Comparison of ENCODE assay signal across 8 mouse cellular contexts in genomic region chr16:89960904-89961303, GRCm38 (mm10).
DNase-seq lines count a peak whose midpoint lies in the region; ATAC-seq lines count a peak whose summit lies in the region.
"Had no signal": no experiment of that assay in that cellular context is flagged by ENCODE, and none has a peak within 500 bp of the region (broad histone marks: within the 10 kb centered on the region; RNA-seq: fewer than 3 reads in every experiment).

No protein-coding gene starts in this region.

- peaks cover 3% of the 10 kb centered on the region; the same call in 1 of the 2 replicates for H3K27me3 ChIP-seq in forebrain, embryonic 12.5 days
- no peaks in the 10 kb centered on the region for H3K27me3 ChIP-seq in neural tube, embryonic 14.5 days (ENCODE audit: control insufficient read depth, insufficient read depth, low read length)

- peak overlapping the region; percentile 61; the same call in 1 of the 2 replicates for H3K9ac ChIP-seq in forebrain, embryonic 12.5 days
- no peak overlapping the region for H3K9ac ChIP-seq in neural tube, embryonic 14.5 days (replicated peaks; ENCODE audit: low read depth, low read length)

- no peak for ATAC-seq in forebrain, embryonic 12.5 days (ENCODE audit: low FRiP score)
- ATAC-seq in neural tube, embryonic 14.5 days (ENCODE audit: low read depth), result no peak
- ATAC-seq: activated CD4-positive, CD25-positive, alpha-beta regulatory T cell, adult 4 months had no signal

- no peak overlapping the region for H3K27ac ChIP-seq in forebrain, embryonic 12.5 days
- no peak overlapping the region for H3K27ac ChIP-seq in neural tube, embryonic 14.5 days (ENCODE audit: low read depth, low read length)

- peaks cover 5% of the 10 kb centered on the region for H3K36me3 ChIP-seq in forebrain, embryonic 12.5 days (replicated peaks)
- no peaks in the 10 kb centered on the region for H3K36me3 ChIP-seq in neural tube, embryonic 14.5 days (ENCODE audit: control insufficient read depth, insufficient read depth, low read length)

- peaks cover 27% of the 10 kb centered on the region for H3K4me1 ChIP-seq in forebrain, embryonic 12.5 days
- H3K4me1 ChIP-seq in neural tube, embryonic 14.5 days (ENCODE audit: control insufficient read depth, insufficient read depth, low read length), result peaks cover 9% of the 10 kb centered on the region

- peaks cover 5% of the 10 kb centered on the region; the same call in 1 of the 2 replicates for H3K9me3 ChIP-seq in forebrain, embryonic 12.5 days
- H3K9me3 ChIP-seq in neural tube, embryonic 14.5 days (ENCODE audit: control insufficient read depth, low read length), result no peaks in the 10 kb centered on the region

- intact Hi-C loops in left cerebral cortex, postnatal 36 days (cut with DNase I), result no loop called here
- intact Hi-C loops in left cerebral cortex, postnatal 10 days (cut with DNase I), result no loop called here

- H3K4me2 ChIP-seq in forebrain, embryonic 12.5 days, result peak overlapping the region; percentile 71
- peak overlapping the region; percentile 65 for H3K4me2 ChIP-seq in neural tube, embryonic 14.5 days (ENCODE audit: low read depth, low read length)

- 24% methylated on average over 5 of the region's 8 CpGs for WGBS in forebrain, embryonic 12.5 days
- 27% methylated on average over 6 of the region's 8 CpGs for WGBS in neural tube, embryonic 14.5 days

- H3K4me3 ChIP-seq in forebrain, embryonic 12.5 days (replicated peaks), result peak overlapping the region; percentile 41
- no peak overlapping the region for H3K4me3 ChIP-seq in neural tube, embryonic 14.5 days (ENCODE audit: low read depth, low read length)

- peak; percentile 31 to 33 for DNase-seq in left cerebral cortex, postnatal 36 days (ENCODE audit: low spot score in 2 of 2)
- no peak for DNase-seq in left cerebral cortex, postnatal 10 days (ENCODE audit: extremely low spot score in 1 of 2, low spot score in 2 of 2)
- DNase-seq in kidney, postnatal 14 days, result peak; percentile 14
- DNase-seq in yolk sac, embryonic 10.5 days (ENCODE audit: low spot score), result no peak
- DNase-seq in layer of hippocampus, adult 11-12 months (ENCODE audit: low spot score), result no peak

Comparison
In these comparisons a context has a peak if more than half of its experiments do, and no peak if none do; other contexts are left out.
1. DNase-seq: peak in left cerebral cortex, postnatal 36 days (2 of 2) and kidney, postnatal 14 days (single experiment); none in left cerebral cortex, postnatal 10 days (0 of 2), yolk sac, embryonic 10.5 days (single experiment) and layer of hippocampus, adult 11-12 months (single experiment).